Mouse (Mus musculus) liver, adult 2 months (tissue): ENCODE results near the gene Ackr2. TPM values are rescaled to one million over a fixed set of nuclear protein-coding genes. Genes with fewer than 3 reads are reported as not detected.
A peak's percentile ranks its signal among the peaks of the same experiment; 100 is the strongest.

Source experiments
- DNase-seq: peaks from one replicate; pipeline ENCODE4 v3.0.0-alpha.2; 2011; ENCODE audit warnings: low read depth, low spot score; ENCODE audit errors: extremely low read depth
- H3K27ac ChIP-seq: fragments of 200-500 bp; replicated peaks from 2 replicates; pipeline ENCODE4 v1.5.1; 2012; ENCODE audit warnings: low read depth, mild to moderate bottlenecking, control low read depth, inconsistent platforms, low read length; ENCODE audit not compliant: insufficient read depth
- H3K27me3 ChIP-seq: fragments of 200-500 bp; 2 replicates; pipeline ENCODE4 v1.6.1; 2012; ENCODE audit warnings: mild to moderate bottlenecking, moderate library complexity, low read length, inconsistent platforms; ENCODE audit not compliant: control insufficient read depth, insufficient read depth
- H3K36me3 ChIP-seq: fragments of 200-500 bp; 2 replicates; pipeline ENCODE4 v1.6.1; 2012; ENCODE audit warnings: low read length, inconsistent platforms; ENCODE audit not compliant: control insufficient read depth, insufficient read depth
- H3K4me1 ChIP-seq: fragments of 200-500 bp; 2 replicates; pipeline ENCODE4 v1.6.1; 2011; ENCODE audit warnings: low read length; ENCODE audit not compliant: control insufficient read depth, insufficient read depth
- H3K4me3 ChIP-seq: fragments of 200-500 bp; 2 replicates; pipeline ENCODE4 v1.5.1; 2011; ENCODE audit warnings: low read depth, mild to moderate bottlenecking, control low read depth, low read length, moderate library complexity; ENCODE audit not compliant: insufficient read depth
- H3K79me2 ChIP-seq: fragments of 200-500 bp; 2 replicates; pipeline ENCODE4 v1.6.1; 2012; ENCODE audit warnings: inconsistent platforms, mild to moderate bottlenecking, low read length, moderate library complexity; ENCODE audit not compliant: control insufficient read depth, insufficient read depth
- H3K9ac ChIP-seq: fragments of 200-500 bp; 2 replicates; pipeline ENCODE4 v1.6.1; 2012; ENCODE audit warnings: low read depth, mild to moderate bottlenecking, control low read depth, inconsistent platforms, low read length
- CTCF ChIP-seq: fragments of 200-500 bp; IDR thresholded peaks from 2 replicates; pipeline ENCODE4 v1.5.1; 2011; ENCODE audit warnings: low read depth, low read length, control low read depth
- POLR2A ChIP-seq: fragments of 200-500 bp; IDR thresholded peaks from 2 replicates; pipeline ENCODE4 v1.6.1; 2011; ENCODE audit warnings: low read length, control low read depth; ENCODE audit not compliant: insufficient read depth; ENCODE audit errors: extremely low read depth
- WGBS: fragments of 180-500 bp; shearing (Covaris S2); methylation state at CpG from one replicate; pipeline ENCODE4 v1.1.7; 2018; 5-methylcytosine and 5-hydroxymethylcytosine counted together
- polyA plus RNA-seq: library from polyadenylated mRNA; depleted of rRNA; stranded (reverse); fragments of >200 nt; gene quantifications from 2 replicates; pipeline ENCODE4 v1.2.3, GENCODE M21; 2012; rRNA removed
- total RNA-seq: library from RNA; depleted of rRNA; stranded (reverse); fragments of >200 nt; gene quantifications from 2 replicates; pipeline ENCODE4 v1.2.3, GENCODE M21; 2014; rRNA removed

Gene Ackr2
- total and polyA plus RNA-seq, 2 experiments = 2.3 to 2.4 TPM

DNA sequence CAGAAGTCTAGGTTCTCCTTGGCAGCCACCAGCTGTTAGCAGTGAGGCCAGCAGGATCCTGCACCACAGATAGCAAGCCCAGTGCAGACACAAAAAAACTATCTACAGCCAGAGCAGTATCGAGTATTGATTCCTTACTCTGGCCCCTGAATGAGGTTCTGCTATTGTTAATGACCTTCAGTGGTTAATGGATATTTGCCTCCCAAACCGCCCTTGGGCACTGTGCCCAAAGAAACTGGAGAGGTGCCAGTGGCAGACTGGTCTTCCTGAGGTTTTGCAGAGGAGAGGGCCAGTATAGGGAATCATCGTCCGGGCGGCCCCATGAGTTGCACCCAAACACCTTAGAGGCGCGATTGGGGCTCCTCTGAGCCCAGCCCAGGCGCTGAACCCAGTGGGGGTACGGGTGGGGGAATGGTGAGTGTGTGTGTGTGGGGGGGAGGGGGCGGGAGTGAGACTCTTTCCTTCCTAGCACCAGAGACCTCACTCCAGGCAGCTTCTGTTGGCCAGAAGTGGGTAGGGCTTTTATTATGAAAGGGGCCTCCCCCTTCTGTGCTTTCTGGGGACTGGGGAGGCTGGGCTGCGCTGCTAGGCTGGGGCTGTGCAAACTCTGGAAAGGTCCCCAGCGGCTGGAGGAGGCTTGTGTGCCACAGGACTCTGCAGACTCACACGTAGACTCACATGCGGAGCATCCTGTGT lies 52.4 kb downstream of the Ackr2 start, which contains the start of gene Fam198a:
TSS of gene Fam198a (plus strand) at position 571 of the 696 bp plus-strand sequence.
- TF ChIP-seq POLR2A (0 out of 2 replicates have a peak, but pooled peaks have one; percentile 26), CTCF (no peak)
- DNase-seq = peak; percentile 91
- no peaks in the 10 kb centered on the region for H3K36me3 ChIP-seq
- peak within 1 kb of the TSS; percentile 60 for H3K9ac ChIP-seq
- H3K4me3 ChIP-seq = peak within 1 kb of the TSS; percentile 61
- H3K79me2 ChIP-seq = peaks cover 5% of the 10 kb centered on the region; the same call in 1 of the 2 replicates
- WGBS = 4% methylated on average over 14 of the region's 14 CpGs
- H3K27me3 ChIP-seq = no peaks in the 10 kb centered on the region
- H3K27ac ChIP-seq = peak within 1 kb of the TSS; percentile 67
- H3K4me1 ChIP-seq = peaks cover 18% of the 10 kb centered on the region

DNA sequence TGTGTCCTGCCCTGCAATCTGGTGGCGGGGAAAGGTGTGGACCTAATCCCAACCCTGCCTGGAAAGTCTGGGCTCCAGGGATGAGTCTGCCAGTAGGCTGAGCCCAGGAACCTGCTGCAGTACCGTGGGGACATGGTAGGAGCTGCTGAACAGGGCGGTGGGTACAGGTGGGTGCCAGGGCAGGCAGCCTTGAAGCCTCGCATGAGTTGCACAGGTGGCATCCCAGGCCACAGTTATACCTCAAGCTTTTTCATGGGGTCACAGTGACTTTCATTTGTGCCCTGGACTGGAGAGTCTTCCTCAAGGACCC lies 52.9 kb downstream of the Ackr2 start:
- Histone ChIP-seq H3K27ac (peak overlapping the region; percentile 67), H3K4me3 (peak overlapping the region; percentile 61), H3K9ac (peak overlapping the region; percentile 60), H3K36me3 (no peaks in the 10 kb centered on the region), H3K4me1 (peaks cover 18% of the 10 kb centered on the region), H3K79me2 (peaks cover 5% of the 10 kb centered on the region; the same call in 1 of the 2 replicates), H3K27me3 (no peaks in the 10 kb centered on the region)
- TF ChIP-seq CTCF (no peak), POLR2A (no peak)
- WGBS = 45% methylated on average over 4 of the region's 4 CpGs
- no peak for DNase-seq

DNA sequence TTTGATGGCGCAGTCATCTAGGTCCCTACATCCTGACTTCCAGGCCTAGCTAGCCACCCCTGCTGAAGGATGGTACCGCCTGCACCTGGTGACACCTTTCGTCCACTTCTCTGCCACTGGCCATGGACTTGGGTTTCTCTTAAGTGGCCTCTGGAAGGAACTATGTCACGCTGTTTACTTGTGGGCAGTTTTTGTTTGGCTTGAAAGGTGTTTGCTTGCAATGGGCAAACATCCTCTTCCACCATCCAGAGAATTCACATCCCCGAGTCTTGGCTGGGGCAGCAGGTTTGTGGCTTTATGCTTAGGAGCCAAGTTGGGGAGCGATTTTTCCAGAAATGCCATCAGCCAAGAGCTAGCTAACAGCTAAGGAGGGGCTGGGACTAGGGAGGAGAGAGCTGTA lies 54.4 kb downstream of the Ackr2 start:
- Histone ChIP-seq H3K36me3 (no peaks in the 10 kb centered on the region), H3K27me3 (no peaks in the 10 kb centered on the region), H3K4me3 (no peak overlapping the region), H3K79me2 (peaks cover 8% of the 10 kb centered on the region; the same call in 1 of the 2 replicates), H3K27ac (peak overlapping the region; percentile 67), H3K9ac (peak overlapping the region; percentile 20), H3K4me1 (peaks cover 18% of the 10 kb centered on the region)
- peak; percentile 97 for DNase-seq
- TF ChIP-seq POLR2A (no peak), CTCF (no peak)
- WGBS = 42% methylated on average over 6 of the region's 6 CpGs

DNA sequence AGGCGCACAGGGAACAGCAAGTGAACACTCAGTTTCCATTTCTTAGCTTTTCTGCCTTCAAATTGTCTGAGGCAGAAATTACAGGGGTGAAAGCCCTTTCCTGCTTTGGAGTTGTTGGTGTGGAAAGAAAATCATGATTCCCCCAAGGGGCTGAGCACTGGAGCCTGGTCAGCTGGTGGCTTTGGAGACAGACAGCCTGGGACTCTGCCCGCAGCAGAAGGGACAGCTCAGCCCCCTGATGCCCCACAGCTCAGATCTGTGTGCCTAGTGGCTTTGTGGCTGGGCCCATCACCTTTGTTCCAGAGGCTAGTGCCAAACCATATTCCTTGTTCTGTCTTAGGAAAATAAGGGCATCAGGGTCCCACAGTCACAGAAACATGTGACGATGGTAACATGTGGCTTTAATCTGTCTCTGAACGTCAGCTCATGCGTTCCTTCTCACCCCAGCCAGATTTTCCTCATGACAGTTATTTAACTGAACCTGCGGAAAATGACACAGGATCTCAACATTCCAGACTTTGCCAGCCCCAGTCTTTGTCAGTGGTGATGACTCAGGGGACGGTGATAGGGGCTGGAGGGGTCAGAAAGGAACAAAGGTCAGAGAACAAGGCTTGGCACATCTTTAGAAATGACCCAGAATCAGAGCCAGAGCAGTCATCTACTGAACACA lies 61.9 kb downstream of the Ackr2 start:
- H3K79me2 ChIP-seq = peaks cover 4% of the 10 kb centered on the region; the same call in 1 of the 2 replicates
- peaks cover 13% of the 10 kb centered on the region for H3K4me1 ChIP-seq
- no peaks in the 10 kb centered on the region for H3K36me3 ChIP-seq
- DNase-seq = peak; percentile 79
- peak overlapping the region; percentile 15; the same call in 1 of the 2 replicates for H3K9ac ChIP-seq
- no peaks in the 10 kb centered on the region for H3K27me3 ChIP-seq
- 55% methylated on average over 7 of the region's 7 CpGs for WGBS
- H3K4me3 ChIP-seq = no peak overlapping the region
- TF ChIP-seq CTCF (no peak), POLR2A (no peak)
- H3K27ac ChIP-seq = peak overlapping the region; percentile 42

Other genes with a start within 250 kb of the Ackr2 start
- 3.7 and 4.1 TPM in 2 replicates for gene Sec22c, start 192.9 kb upstream of the Ackr2 start, total RNA-seq
- gene Sec22c, start 192.9 kb upstream of the Ackr2 start, polyA plus RNA-seq = 5.7 and 9.5 TPM in 2 replicates
- 82.4 and 83.3 TPM in 2 replicates for gene Ss18l2, start 188.0 kb upstream of the Ackr2 start, total RNA-seq
- gene Ss18l2, start 188.0 kb upstream of the Ackr2 start, polyA plus RNA-seq = 35.2 and 56.8 TPM in 2 replicates
- 36.7 and 38.4 TPM in 2 replicates for gene Nktr, start 179.2 kb upstream of the Ackr2 start, total RNA-seq
- 13.0 and 27.2 TPM in 2 replicates for gene Nktr, start 179.2 kb upstream of the Ackr2 start, polyA plus RNA-seq
- gene Zfp651, start 139.0 kb upstream of the Ackr2 start, total RNA-seq = 0.27 and 0.37 TPM in 2 replicates
- 0.62 and 1.2 TPM in 2 replicates for gene Zfp651, start 139.0 kb upstream of the Ackr2 start, polyA plus RNA-seq
- 0.18 TPM in 1 of 2 replicates, not detected in the other for gene Klhl40, start 120.7 kb upstream of the Ackr2 start, total RNA-seq
- gene Klhl40, start 120.7 kb upstream of the Ackr2 start, polyA plus RNA-seq = not detected in 2 replicates
- 0.07 TPM in 1 of 2 replicates, not detected in the other for gene Hhatl, start 105.8 kb upstream of the Ackr2 start, total RNA-seq
- not detected in 2 replicates for gene Hhatl, start 105.8 kb upstream of the Ackr2 start, polyA plus RNA-seq
- gene Ccdc13, start 58.9 kb upstream of the Ackr2 start, total RNA-seq = not detected in 2 replicates
- not detected in 2 replicates for gene Ccdc13, start 58.9 kb upstream of the Ackr2 start, polyA plus RNA-seq
- 45.6 and 65.6 TPM in 2 replicates for gene Higd1a, start 40.0 kb upstream of the Ackr2 start, total RNA-seq
- gene Higd1a, start 40.0 kb upstream of the Ackr2 start, polyA plus RNA-seq = 14.7 and 20.2 TPM in 2 replicates
- gene Cyp8b1, start 17.9 kb downstream of the Ackr2 start, total RNA-seq = 86.4 and 128 TPM in 2 replicates
- 292 and 305 TPM in 2 replicates for gene Cyp8b1, start 17.9 kb downstream of the Ackr2 start, polyA plus RNA-seq
- 0.74 and 4.0 TPM in 2 replicates for gene Fam198a, start 52.6 kb downstream of the Ackr2 start, total RNA-seq
- 2.3 and 4.4 TPM in 2 replicates for gene Fam198a, start 52.6 kb downstream of the Ackr2 start, polyA plus RNA-seq
- gene Pomgnt2, start 98.8 kb downstream of the Ackr2 start, total RNA-seq = 1.7 TPM in 2 replicates
- gene Pomgnt2, start 98.8 kb downstream of the Ackr2 start, polyA plus RNA-seq = 3.8 and 5.3 TPM in 2 replicates
- 67.4 and 78.9 TPM in 2 replicates for gene Snrk, start 218.9 kb downstream of the Ackr2 start, total RNA-seq
- 34.3 and 36.4 TPM in 2 replicates for gene Snrk, start 218.9 kb downstream of the Ackr2 start, polyA plus RNA-seq